In the genomic region with DNA sequence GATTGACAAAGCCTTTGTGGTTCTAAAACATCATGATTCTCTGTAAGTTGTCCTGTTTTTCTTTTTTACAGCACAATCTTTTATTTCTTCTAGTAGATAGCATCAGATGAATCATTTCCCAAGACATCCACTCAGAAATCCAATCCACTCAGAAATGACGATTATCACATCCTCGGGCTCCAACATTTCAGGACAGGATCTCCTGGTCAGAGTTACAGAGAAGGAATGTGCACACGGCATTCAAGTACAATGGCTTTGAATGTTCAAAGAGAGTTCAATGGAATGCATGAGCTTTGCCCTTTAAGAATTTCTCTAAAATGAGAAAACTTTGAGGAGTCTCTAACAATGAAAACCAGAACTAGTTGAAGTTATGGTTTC, we compare ENCODE assay signal across 14 mouse cellular contexts.
DNase-seq lines count a peak whose midpoint lies in the region; ATAC-seq lines count a peak whose summit lies in the region.
"Had no signal": no experiment of that assay in that cellular context is flagged by ENCODE, and none has a peak within 500 bp of the region (broad histone marks: within the 10 kb centered on the region; RNA-seq: fewer than 3 reads in every experiment).

No protein-coding gene starts in this region.

- ATAC-seq in hindbrain, embryonic 16.5 days, result no peak
- no peak for ATAC-seq in embryonic facial prominence, embryonic 14.5 days (ENCODE audit: low read depth)
- no peak for ATAC-seq in limb, embryonic 13.5 days (ENCODE audit: low FRiP score, low read depth)
- ATAC-seq in midbrain, embryonic 16.5 days, result no peak
- ATAC-seq in megakaryocyte, adult 5-6 weeks (ENCODE audit: poor library complexity, severe bottlenecking), result no peak

- DNase-seq in hindbrain, embryonic 10.5 days (ENCODE audit: low spot score), result no peak
- peak; percentile 33 for DNase-seq in embryo, embryonic 10 days (ENCODE audit: low spot score)
- DNase-seq in embryonic facial prominence, embryonic 14.5 days (ENCODE audit: low spot score), result peak; percentile 20
- DNase-seq: adrenal gland, postnatal 10 days; cerebellum, postnatal 25 days; heart, adult 2 months; heart, postnatal 10 days; kidney, postnatal 25 days; thymus, postnatal 25 days had no signal

- H3K9me3 ChIP-seq in hindbrain, embryonic 10.5 days, result no peaks in the 10 kb centered on the region
- H3K9me3 ChIP-seq in hindbrain, embryonic 16.5 days (ENCODE audit: control insufficient read depth, low read length), result no peaks in the 10 kb centered on the region
- no peaks in the 10 kb centered on the region for H3K9me3 ChIP-seq in embryonic facial prominence, embryonic 14.5 days (ENCODE audit: control insufficient read depth, low read length)
- no peaks in the 10 kb centered on the region for H3K9me3 ChIP-seq in limb, embryonic 13.5 days
- H3K9me3 ChIP-seq in midbrain, embryonic 16.5 days (replicated peaks; ENCODE audit: control insufficient read depth, low read length, poor library complexity, severe bottlenecking), result no peaks in the 10 kb centered on the region

- no peak overlapping the region for H3K9ac ChIP-seq in hindbrain, embryonic 16.5 days (ENCODE audit: low read depth, low read length)
- H3K9ac ChIP-seq in embryonic facial prominence, embryonic 14.5 days (ENCODE audit: low read depth, low read length), result no peak overlapping the region
- no peak overlapping the region for H3K9ac ChIP-seq in limb, embryonic 13.5 days
- H3K9ac ChIP-seq in midbrain, embryonic 16.5 days (ENCODE audit: low read depth, low read length), result no peak overlapping the region

- peaks cover under 1% of the 10 kb centered on the region; the same call in 1 of the 2 replicates for H3K27me3 ChIP-seq in hindbrain, embryonic 10.5 days (ENCODE audit: insufficient read depth, poor library complexity, severe bottlenecking)
- H3K27me3 ChIP-seq in hindbrain, embryonic 16.5 days (replicated peaks; ENCODE audit: control insufficient read depth, insufficient read depth, low read length), result no peaks in the 10 kb centered on the region
- no peaks in the 10 kb centered on the region for H3K27me3 ChIP-seq in embryonic facial prominence, embryonic 14.5 days (replicated peaks; ENCODE audit: control insufficient read depth, insufficient read depth, low read length)
- no peaks in the 10 kb centered on the region for H3K27me3 ChIP-seq in limb, embryonic 13.5 days
- no peaks in the 10 kb centered on the region for H3K27me3 ChIP-seq in midbrain, embryonic 16.5 days (ENCODE audit: control insufficient read depth, insufficient read depth, low read depth, low read length)

- peaks cover 25% of the 10 kb centered on the region for H3K4me1 ChIP-seq in hindbrain, embryonic 10.5 days (replicated peaks)
- H3K4me1 ChIP-seq in hindbrain, embryonic 16.5 days (ENCODE audit: control insufficient read depth, insufficient read depth, low read depth, low read length), result no peaks in the 10 kb centered on the region
- H3K4me1 ChIP-seq in embryonic facial prominence, embryonic 14.5 days (ENCODE audit: control insufficient read depth, insufficient read depth, low read length), result peaks cover 22% of the 10 kb centered on the region
- H3K4me1 ChIP-seq in limb, embryonic 13.5 days, result peaks cover 23% of the 10 kb centered on the region
- peaks cover 3% of the 10 kb centered on the region; the same call in 1 of the 2 replicates for H3K4me1 ChIP-seq in midbrain, embryonic 16.5 days (ENCODE audit: control insufficient read depth, insufficient read depth, low read length)

- 18% methylated on average over 3 of the region's 3 CpGs for WGBS in hindbrain, embryonic 10.5 days
- WGBS in hindbrain, embryonic 16.5 days, result 10% methylated on average over 3 of the region's 3 CpGs
- 7% methylated on average over 3 of the region's 3 CpGs for WGBS in embryonic facial prominence, embryonic 14.5 days
- whole genome bisulfite sequencing in limb, embryonic 13.5 days, result 25% methylated on average over 3 of the region's 3 CpGs
- 18% methylated on average over 3 of the region's 3 CpGs for WGBS in midbrain, embryonic 16.5 days

- no peaks in the 10 kb centered on the region for H3K36me3 ChIP-seq in hindbrain, embryonic 10.5 days
- H3K36me3 ChIP-seq in hindbrain, embryonic 16.5 days (ENCODE audit: control insufficient read depth, insufficient read depth, low read length), result no peaks in the 10 kb centered on the region
- H3K36me3 ChIP-seq in embryonic facial prominence, embryonic 14.5 days (ENCODE audit: control insufficient read depth, insufficient read depth, low read length), result no peaks in the 10 kb centered on the region
- no peaks in the 10 kb centered on the region for H3K36me3 ChIP-seq in limb, embryonic 13.5 days
- H3K36me3 ChIP-seq in midbrain, embryonic 16.5 days (ENCODE audit: control insufficient read depth, insufficient read depth, low read length), result no peaks in the 10 kb centered on the region

- no peak overlapping the region for H3K4me3 ChIP-seq in hindbrain, embryonic 10.5 days
- no peak overlapping the region for H3K4me3 ChIP-seq in hindbrain, embryonic 16.5 days (ENCODE audit: low read length)
- H3K4me3 ChIP-seq in embryonic facial prominence, embryonic 14.5 days (ENCODE audit: low read depth, low read length), result no peak overlapping the region
- no peak overlapping the region for H3K4me3 ChIP-seq in limb, embryonic 13.5 days
- no peak overlapping the region for H3K4me3 ChIP-seq in midbrain, embryonic 16.5 days (ENCODE audit: low read depth, low read length)
- H3K4me3 ChIP-seq: heart, adult 2 months had no signal

- H3K4me2 ChIP-seq in hindbrain, embryonic 16.5 days (ENCODE audit: low read length), result no peak overlapping the region
- H3K4me2 ChIP-seq in embryonic facial prominence, embryonic 14.5 days (ENCODE audit: low read depth, low read length), result 0 out of 2 replicates have a peak overlapping the region, but pooled peaks have one; percentile 6
- H3K4me2 ChIP-seq in limb, embryonic 13.5 days (replicated peaks), result peak overlapping the region; percentile 12; the same call in 1 of the 2 replicates
- H3K4me2 ChIP-seq in midbrain, embryonic 16.5 days (ENCODE audit: low read length), result no peak overlapping the region

- peak overlapping the region; percentile 69 for H3K27ac ChIP-seq in hindbrain, embryonic 10.5 days
- H3K27ac ChIP-seq in hindbrain, embryonic 16.5 days (ENCODE audit: low read depth, low read length), result no peak overlapping the region
- H3K27ac ChIP-seq in embryonic facial prominence, embryonic 14.5 days (replicated peaks; ENCODE audit: low read depth, low read length), result peak overlapping the region; percentile 46
- H3K27ac ChIP-seq in limb, embryonic 13.5 days, result 0 out of 2 replicates have a peak overlapping the region, but pooled peaks have one; percentile 1
- no peak overlapping the region for H3K27ac ChIP-seq in midbrain, embryonic 16.5 days (ENCODE audit: low read length)
- H3K27ac ChIP-seq: heart, adult 2 months; macrophage had no signal

Comparison
In these comparisons a context has a peak if more than half of its experiments do, and no peak if none do; other contexts are left out.
1. H3K27ac ChIP-seq: peak in hindbrain, embryonic 10.5 days (single experiment), embryonic facial prominence, embryonic 14.5 days (single experiment) and limb, embryonic 13.5 days (single experiment); none in hindbrain, embryonic 16.5 days (single experiment) and midbrain, embryonic 16.5 days (single experiment).
2. H3K4me2 ChIP-seq: peak in embryonic facial prominence, embryonic 14.5 days (single experiment) and limb, embryonic 13.5 days (single experiment); none in hindbrain, embryonic 16.5 days (single experiment) and midbrain, embryonic 16.5 days (single experiment).